Mouse (Mus musculus) liver, adult 2 months (tissue): ENCODE data around the gene Arhgap22. TPM values are rescaled to one million over a fixed set of nuclear protein-coding genes. Genes with fewer than 3 reads are reported as not detected.

Source experiments
- DNase-seq: peaks from one replicate; pipeline ENCODE4 v3.0.0-alpha.2; 2011; ENCODE audit warnings: low read depth, low spot score; ENCODE audit errors: extremely low read depth
- H3K27ac ChIP-seq: fragments of 200-500 bp; replicated peaks from 2 replicates; pipeline ENCODE4 v1.5.1; 2012; ENCODE audit warnings: low read depth, mild to moderate bottlenecking, control low read depth, inconsistent platforms, low read length; ENCODE audit not compliant: insufficient read depth
- H3K27me3 ChIP-seq: fragments of 200-500 bp; 2 replicates; pipeline ENCODE4 v1.6.1; 2012; ENCODE audit warnings: mild to moderate bottlenecking, moderate library complexity, low read length, inconsistent platforms; ENCODE audit not compliant: control insufficient read depth, insufficient read depth
- H3K36me3 ChIP-seq: fragments of 200-500 bp; 2 replicates; pipeline ENCODE4 v1.6.1; 2012; ENCODE audit warnings: low read length, inconsistent platforms; ENCODE audit not compliant: control insufficient read depth, insufficient read depth
- H3K4me1 ChIP-seq: fragments of 200-500 bp; 2 replicates; pipeline ENCODE4 v1.6.1; 2011; ENCODE audit warnings: low read length; ENCODE audit not compliant: control insufficient read depth, insufficient read depth
- H3K4me3 ChIP-seq: fragments of 200-500 bp; 2 replicates; pipeline ENCODE4 v1.5.1; 2011; ENCODE audit warnings: low read depth, mild to moderate bottlenecking, control low read depth, low read length, moderate library complexity; ENCODE audit not compliant: insufficient read depth
- H3K79me2 ChIP-seq: fragments of 200-500 bp; 2 replicates; pipeline ENCODE4 v1.6.1; 2012; ENCODE audit warnings: inconsistent platforms, mild to moderate bottlenecking, low read length, moderate library complexity; ENCODE audit not compliant: control insufficient read depth, insufficient read depth
- H3K9ac ChIP-seq: fragments of 200-500 bp; 2 replicates; pipeline ENCODE4 v1.6.1; 2012; ENCODE audit warnings: low read depth, mild to moderate bottlenecking, control low read depth, inconsistent platforms, low read length
- CTCF ChIP-seq: fragments of 200-500 bp; IDR thresholded peaks from 2 replicates; pipeline ENCODE4 v1.5.1; 2011; ENCODE audit warnings: low read depth, low read length, control low read depth
- POLR2A ChIP-seq: fragments of 200-500 bp; IDR thresholded peaks from 2 replicates; pipeline ENCODE4 v1.6.1; 2011; ENCODE audit warnings: low read length, control low read depth; ENCODE audit not compliant: insufficient read depth; ENCODE audit errors: extremely low read depth
- WGBS: fragments of 180-500 bp; shearing (Covaris S2); methylation state at CpG from one replicate; pipeline ENCODE4 v1.1.7; 2018; 5-methylcytosine and 5-hydroxymethylcytosine counted together
- polyA plus RNA-seq: library from polyadenylated mRNA; depleted of rRNA; stranded (reverse); fragments of >200 nt; gene quantifications from 2 replicates; pipeline ENCODE4 v1.2.3, GENCODE M21; 2012
- total RNA-seq: library from RNA; depleted of rRNA; stranded (reverse); fragments of >200 nt; gene quantifications from 2 replicates; pipeline ENCODE4 v1.2.3, GENCODE M21; 2014

The Arhgap22 gene
- total and polyA plus RNA-seq, 2 experiments, result 0.09 to 0.57 TPM

DNA sequence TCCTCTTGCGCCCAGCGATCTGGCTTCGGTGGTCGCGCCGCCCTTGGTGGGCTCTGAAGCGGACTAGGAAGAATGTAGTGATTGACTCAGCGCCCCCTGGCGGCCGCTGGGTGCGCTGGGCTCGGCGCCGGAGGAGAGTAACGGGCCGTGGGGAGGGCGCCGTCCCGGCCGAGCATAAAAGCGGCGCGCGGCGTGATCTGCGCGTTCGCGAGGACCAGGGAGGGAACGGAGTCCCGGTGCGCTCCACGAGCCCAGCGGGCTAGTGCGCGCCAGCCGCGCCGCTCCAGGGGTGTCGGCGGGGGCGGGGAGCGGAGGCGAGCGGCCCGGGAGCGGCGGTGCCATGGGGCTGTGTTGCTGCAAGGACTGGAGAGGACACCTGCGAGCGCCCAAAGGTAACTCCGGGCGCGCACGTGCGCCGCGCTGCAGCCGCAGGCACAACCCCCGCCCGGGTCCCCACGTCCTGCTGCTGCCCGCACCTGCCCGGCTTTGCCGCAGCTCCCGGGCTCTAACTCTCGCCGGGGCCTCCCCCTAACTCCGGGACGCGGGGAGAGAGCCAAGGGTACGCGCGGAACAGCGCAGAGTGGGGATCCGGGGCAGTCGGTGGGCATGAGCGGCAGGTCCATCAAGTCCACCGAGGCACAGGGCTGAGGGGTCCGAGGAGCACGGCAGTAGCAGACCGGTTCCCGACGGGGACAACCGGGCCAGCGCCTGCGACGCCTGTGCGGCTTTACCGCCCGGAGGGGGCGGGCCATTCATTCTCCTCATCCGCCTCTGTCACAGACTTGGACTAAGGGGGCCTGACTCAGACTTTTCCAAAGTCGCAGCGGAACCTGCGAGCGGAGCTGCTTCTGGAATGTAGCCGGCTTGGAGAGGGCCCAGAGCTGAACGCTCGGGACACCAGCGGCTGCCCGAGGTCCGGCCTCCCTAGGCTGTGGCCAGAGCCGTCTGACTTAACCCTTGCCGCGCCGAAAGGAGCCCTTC lies 106.0 kb downstream of the Arhgap22 start:
- WGBS, result under 1% methylated on average over 105 of the region's 106 CpGs
- no peaks in the 10 kb centered on the region for H3K79me2 ChIP-seq
- no peak overlapping the region for H3K27ac ChIP-seq
- DNase-seq, result peak; percentile 50
- peak overlapping the region; percentile 73 for H3K9ac ChIP-seq
- no peaks in the 10 kb centered on the region for H3K27me3 ChIP-seq
- TF ChIP-seq POLR2A (no peak), CTCF (peak; percentile 77)
- H3K36me3 ChIP-seq, result no peaks in the 10 kb centered on the region
- peak overlapping the region; percentile 75 for H3K4me3 ChIP-seq
- H3K4me1 ChIP-seq, result peaks cover 6% of the 10 kb centered on the region

DNA sequence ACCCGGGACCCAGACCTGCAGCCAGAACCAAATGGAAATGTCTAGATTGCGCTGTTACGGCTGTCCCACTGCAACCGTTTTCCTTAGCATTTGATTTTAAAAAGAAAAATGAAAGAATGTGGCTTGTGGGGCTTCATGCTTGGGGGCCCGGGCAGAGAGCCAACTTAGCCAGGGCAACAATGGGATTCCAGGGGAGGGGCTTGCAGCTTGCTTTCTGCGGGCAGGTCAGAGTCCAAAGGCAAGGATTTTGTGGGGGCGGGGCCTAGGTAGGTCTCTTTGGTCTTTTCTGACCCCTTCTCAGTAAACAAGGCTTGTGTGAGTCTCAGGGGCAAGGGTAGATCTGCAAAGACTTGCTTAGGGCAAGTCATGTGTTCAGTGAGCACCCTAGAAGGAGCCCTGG lies 107.0 kb downstream of the Arhgap22 start:
- H3K4me1 ChIP-seq, result peaks cover 6% of the 10 kb centered on the region
- H3K4me3 ChIP-seq, result no peak overlapping the region
- H3K27ac ChIP-seq, result no peak overlapping the region
- H3K9ac ChIP-seq, result no peak overlapping the region
- 8% methylated on average over 7 of the region's 7 CpGs for WGBS
- TF ChIP-seq CTCF (no peak), POLR2A (no peak)
- no peaks in the 10 kb centered on the region for H3K79me2 ChIP-seq
- H3K27me3 ChIP-seq, result no peaks in the 10 kb centered on the region
- no peak for DNase-seq
- H3K36me3 ChIP-seq, result no peaks in the 10 kb centered on the region

DNA sequence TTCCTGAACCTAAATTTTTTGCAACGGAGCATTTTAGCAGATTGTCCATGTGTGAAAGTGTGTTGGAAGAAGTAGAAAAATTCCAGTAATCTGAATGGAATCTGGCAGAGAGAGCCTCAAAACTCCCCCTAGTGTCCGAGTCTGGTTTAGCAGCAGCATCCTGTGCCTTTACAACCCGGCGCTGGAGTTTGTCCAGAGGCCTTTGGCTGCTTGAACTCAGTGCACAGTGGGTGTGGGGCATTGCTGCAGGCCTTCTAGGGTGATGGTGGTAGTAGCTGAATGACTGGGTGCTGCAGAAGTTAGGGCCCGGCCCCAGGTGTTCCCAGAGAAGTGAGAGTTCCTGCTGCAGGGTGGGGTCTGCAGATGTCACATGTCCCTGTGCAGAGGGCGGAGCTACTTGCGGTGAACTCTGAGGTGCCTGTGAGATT lies 108.8 kb downstream of the Arhgap22 start:
- Histone ChIP-seq H3K4me1 (peaks cover 6% of the 10 kb centered on the region), H3K4me3 (no peak overlapping the region), H3K9ac (no peak overlapping the region), H3K36me3 (no peaks in the 10 kb centered on the region), H3K27me3 (no peaks in the 10 kb centered on the region), H3K27ac (no peak overlapping the region), H3K79me2 (no peaks in the 10 kb centered on the region)
- peak; percentile 60 for DNase-seq
- TF ChIP-seq POLR2A (no peak), CTCF (peak; percentile 71)
- 34% methylated on average over 7 of the region's 7 CpGs for WGBS

DNA sequence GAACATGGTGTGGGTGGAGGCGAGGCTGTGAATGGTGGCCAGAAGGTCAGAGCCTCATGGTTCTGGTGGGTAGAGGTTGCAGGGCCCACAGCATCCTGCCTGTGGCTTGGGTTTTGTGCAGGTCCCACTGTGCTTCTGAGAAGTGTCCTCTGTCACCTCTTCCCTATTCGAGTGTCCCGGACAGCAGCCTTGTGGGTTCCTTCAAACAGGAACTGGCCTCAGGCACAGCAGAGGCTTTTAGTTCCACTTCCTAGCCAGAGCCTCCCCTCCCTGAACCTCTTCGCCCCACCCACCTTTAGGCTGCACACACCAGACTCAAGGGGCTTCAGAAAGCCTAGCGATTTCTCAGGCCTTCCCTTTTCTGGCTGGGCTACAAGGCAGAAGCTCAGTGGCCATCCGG lies 110.7 kb downstream of the Arhgap22 start:
- TF ChIP-seq CTCF (no peak), POLR2A (no peak)
- WGBS, result 75% methylated on average over 6 of the region's 6 CpGs
- H3K9ac ChIP-seq, result no peak overlapping the region
- DNase-seq, result no peak
- no peaks in the 10 kb centered on the region for H3K79me2 ChIP-seq
- no peak overlapping the region for H3K27ac ChIP-seq
- H3K4me3 ChIP-seq, result no peak overlapping the region
- no peaks in the 10 kb centered on the region for H3K36me3 ChIP-seq
- no peaks in the 10 kb centered on the region for H3K27me3 ChIP-seq
- H3K4me1 ChIP-seq, result peaks cover 6% of the 10 kb centered on the region

DNA sequence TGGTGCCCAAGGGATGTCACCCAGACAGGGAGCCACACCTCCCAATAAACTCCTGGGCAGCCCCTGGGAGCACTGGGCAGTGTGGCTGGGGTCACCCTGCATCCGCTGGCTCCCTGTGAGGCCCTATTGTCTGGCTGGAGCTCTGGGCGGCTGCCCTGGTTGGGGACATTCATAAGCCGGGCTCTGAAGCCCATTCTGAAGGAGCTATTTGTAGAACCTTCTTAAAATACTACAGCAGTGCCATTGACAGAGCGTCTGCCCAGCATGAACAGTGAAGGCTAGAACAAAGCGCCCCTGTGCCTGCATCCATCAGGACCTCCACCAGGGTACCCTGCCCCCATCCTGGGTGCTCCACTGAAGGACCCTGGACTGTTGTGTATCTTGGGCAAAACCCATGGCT lies 114.5 kb downstream of the Arhgap22 start:
- TF ChIP-seq POLR2A (no peak), CTCF (no peak)
- no peak overlapping the region for H3K27ac ChIP-seq
- no peak overlapping the region for H3K9ac ChIP-seq
- no peak for DNase-seq
- no peaks in the 10 kb centered on the region for H3K4me1 ChIP-seq
- no peaks in the 10 kb centered on the region for H3K27me3 ChIP-seq
- 79% methylated on average over 5 of the region's 5 CpGs for WGBS
- H3K79me2 ChIP-seq, result no peaks in the 10 kb centered on the region
- H3K36me3 ChIP-seq, result no peaks in the 10 kb centered on the region
- H3K4me3 ChIP-seq, result no peak overlapping the region

DNA sequence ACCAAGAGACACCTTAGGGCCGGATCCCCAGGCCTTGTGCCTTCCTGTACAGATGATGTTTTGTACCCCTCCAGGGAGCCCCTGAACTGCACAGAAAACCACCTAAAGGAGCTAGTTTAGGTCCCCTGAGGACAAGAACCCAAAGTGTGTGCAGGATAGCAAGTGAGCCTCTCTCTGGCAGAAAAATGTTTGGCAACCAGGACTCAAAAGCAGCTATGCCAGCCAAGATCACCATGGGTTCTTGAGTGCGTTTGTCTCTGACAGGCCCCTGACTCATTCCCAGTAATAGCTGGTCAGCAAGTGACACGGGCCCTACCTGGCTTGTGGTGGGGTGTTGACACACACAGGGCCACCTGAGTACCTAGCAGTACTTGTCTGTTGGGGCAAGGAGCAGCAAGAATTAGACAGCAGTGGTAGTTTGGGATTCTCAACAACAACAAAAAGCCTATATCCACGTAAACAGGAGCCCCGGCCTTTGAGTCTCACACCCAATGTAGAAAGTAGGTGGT lies 115.5 kb downstream of the Arhgap22 start:
- DNase-seq, result no peak
- Histone ChIP-seq H3K9ac (no peak overlapping the region), H3K4me1 (no peaks in the 10 kb centered on the region), H3K4me3 (no peak overlapping the region), H3K36me3 (no peaks in the 10 kb centered on the region), H3K27ac (no peak overlapping the region), H3K27me3 (no peaks in the 10 kb centered on the region), H3K79me2 (no peaks in the 10 kb centered on the region)
- WGBS, result 85% methylated on average over 5 of the region's 5 CpGs
- no peak for TF ChIP-seq POLR2A
- no peak for TF ChIP-seq CTCF
